Mouse (Mus musculus): ENCODE measurements around the gene Pjvk. TPM values are rescaled to one million over a fixed set of nuclear protein-coding genes. Genes with fewer than 3 reads are reported as not detected.

The Pjvk gene
- polyA plus RNA-seq, 1 experiment, result 0.08 TPM

- no peak overlapping the region for H3K4me3 ChIP-seq (ENCODE audit: insufficient read depth, low read length)
- no peak overlapping the region for H3K27ac ChIP-seq (ENCODE audit: insufficient read depth, low read length)
- peaks cover 3% of the 10 kb centered on the region; the same call in 1 of the 2 replicates for H3K4me1 ChIP-seq (ENCODE audit: control insufficient read depth, insufficient read depth, low read length)
- TF ChIP-seq CTCF (IDR thresholded peaks at IDR 0.05; ENCODE audit: extremely low read depth, insufficient read depth, low read length), result no peak
- TF ChIP-seq POLR2A (IDR thresholded peaks at IDR 0.05; ENCODE audit: extremely low read depth, insufficient read depth, low read length), result no peak
Measured at GRCm38 (mm10) chr2:76695290-76695689, 47.0 kb downstream of the Pjvk start.

DNA sequence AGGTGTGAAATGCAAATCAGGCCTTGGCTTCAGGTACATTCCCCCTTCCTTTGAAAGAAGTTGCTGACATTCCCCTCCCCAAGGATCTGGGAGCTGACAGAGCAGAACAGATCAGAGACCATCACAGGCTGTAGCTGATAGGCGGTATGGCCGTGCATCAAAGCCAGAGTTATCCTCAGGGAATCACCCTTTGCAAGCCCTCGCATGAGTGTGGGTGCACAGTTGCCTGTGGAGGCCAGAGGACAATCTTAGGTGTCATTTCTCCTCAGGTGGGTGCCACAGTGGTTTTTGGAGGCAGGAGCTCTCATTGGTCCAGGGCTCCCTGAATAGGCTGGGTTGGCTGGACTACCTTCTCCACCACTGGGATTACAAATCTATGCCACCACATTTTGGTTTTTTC, 53.9 kb downstream of the Pjvk start:
- TF ChIP-seq CTCF (IDR thresholded peaks at IDR 0.05; ENCODE audit: extremely low read depth, insufficient read depth, low read length) (no peak), POLR2A (IDR thresholded peaks at IDR 0.05; ENCODE audit: extremely low read depth, insufficient read depth, low read length) (no peak)
- Histone ChIP-seq H3K4me3 (ENCODE audit: insufficient read depth, low read length) (no peak overlapping the region), H3K4me1 (ENCODE audit: control insufficient read depth, insufficient read depth, low read length) (no peaks in the 10 kb centered on the region), H3K27ac (ENCODE audit: insufficient read depth, low read length) (no peak overlapping the region)

- Histone ChIP-seq H3K4me3 (ENCODE audit: insufficient read depth, low read length) (no peak overlapping the region), H3K4me1 (ENCODE audit: control insufficient read depth, insufficient read depth, low read length) (no peaks in the 10 kb centered on the region), H3K27ac (ENCODE audit: insufficient read depth, low read length) (no peak overlapping the region)
- no peak for TF ChIP-seq POLR2A (IDR thresholded peaks at IDR 0.05; ENCODE audit: extremely low read depth, insufficient read depth, low read length)
Measured at GRCm38 (mm10) chr2:76702751-76703150, 54.5 kb downstream of the Pjvk start.

- TF ChIP-seq CTCF (IDR thresholded peaks at IDR 0.05; ENCODE audit: extremely low read depth, insufficient read depth, low read length) (no peak), POLR2A (IDR thresholded peaks at IDR 0.05; ENCODE audit: extremely low read depth, insufficient read depth, low read length) (no peak)
Measured at GRCm38 (mm10) chr2:76705655-76706054, 57.4 kb downstream of the Pjvk start.

More at GRCm38 (mm10) chr2:76705655-76706054, 57.4 kb downstream of the Pjvk start:
- no peak overlapping the region for H3K27ac ChIP-seq (ENCODE audit: insufficient read depth, low read length)
- no peaks in the 10 kb centered on the region for H3K4me1 ChIP-seq (ENCODE audit: control insufficient read depth, insufficient read depth, low read length)
- no peak overlapping the region for H3K4me3 ChIP-seq (ENCODE audit: insufficient read depth, low read length)

Other genes starting within 250 kb of the Pjvk start
- 23.5 and 27.8 TPM in 2 replicates for gene Osbpl6, start 242.0 kb upstream of the Pjvk start, polyA plus RNA-seq (2012; rRNA removed)
- 19.5 and 20.0 TPM in 2 replicates for gene Prkra, start 461 bp upstream of the Pjvk start, polyA plus RNA-seq (2012; rRNA removed)
- 8.8 and 9.0 TPM in 2 replicates for gene Fkbp7, start 24.6 kb downstream of the Pjvk start, polyA plus RNA-seq (2012; rRNA removed)
- gene Plekha3, start 26.8 kb downstream of the Pjvk start, polyA plus RNA-seq (2012; rRNA removed), result 31.3 and 31.7 TPM in 2 replicates